Mouse (Mus musculus) c-Kit-positive CD71-positive TER-119-negative erythroid progenitor cells, embryonic 14.5 days (primary cell): ENCODE data around the gene Nab2.

Experiments
- DNase-seq: peaks from one replicate; pipeline ENCODE4 v3.0.0-alpha.2; 2013; ENCODE audit warnings: low read depth

Gene Nab2

DNA sequence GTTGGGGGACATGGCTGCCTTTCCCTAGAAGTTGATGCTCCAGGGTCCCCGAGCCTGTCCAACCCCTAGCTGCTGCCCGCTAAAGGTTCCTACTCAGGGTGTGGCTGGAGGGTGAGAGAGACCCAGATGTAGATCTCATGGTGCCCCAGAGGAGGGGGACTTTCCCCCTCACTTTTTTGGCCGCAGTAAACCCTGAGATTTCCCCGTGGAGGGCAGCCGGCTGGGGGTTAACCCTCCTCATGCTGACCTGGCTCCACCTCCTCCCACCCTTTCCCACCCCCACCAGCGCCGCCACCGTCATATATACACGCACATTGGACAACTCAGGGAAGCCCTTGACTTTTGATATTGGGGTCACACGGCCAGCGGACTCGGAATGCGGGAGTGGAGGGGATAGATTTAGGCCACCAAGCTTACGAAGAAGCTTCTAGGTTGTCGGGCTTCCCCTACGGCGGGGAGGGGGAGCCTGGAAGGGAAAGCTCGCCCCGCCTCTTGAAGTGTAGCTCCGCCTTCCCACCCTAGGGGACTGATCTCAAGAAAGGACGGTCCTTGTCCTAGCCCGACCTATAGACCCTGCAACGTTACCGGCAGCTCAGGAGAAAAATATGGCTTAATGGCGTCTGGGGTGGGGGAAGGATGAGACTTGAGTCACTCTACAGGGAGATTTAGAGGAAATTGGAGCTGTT lies 24.7 kb downstream of the Nab2 start:
- DNase-seq, result peak; percentile 78

GRCm38 (mm10) chr10:127642772-127643552 lies 25.4 kb downstream of the Nab2 start, which contains the start of gene Stat6:
TSS of gene Stat6 (plus strand) at chr10:127642986.
- peak; percentile 70 for DNase-seq

DNA sequence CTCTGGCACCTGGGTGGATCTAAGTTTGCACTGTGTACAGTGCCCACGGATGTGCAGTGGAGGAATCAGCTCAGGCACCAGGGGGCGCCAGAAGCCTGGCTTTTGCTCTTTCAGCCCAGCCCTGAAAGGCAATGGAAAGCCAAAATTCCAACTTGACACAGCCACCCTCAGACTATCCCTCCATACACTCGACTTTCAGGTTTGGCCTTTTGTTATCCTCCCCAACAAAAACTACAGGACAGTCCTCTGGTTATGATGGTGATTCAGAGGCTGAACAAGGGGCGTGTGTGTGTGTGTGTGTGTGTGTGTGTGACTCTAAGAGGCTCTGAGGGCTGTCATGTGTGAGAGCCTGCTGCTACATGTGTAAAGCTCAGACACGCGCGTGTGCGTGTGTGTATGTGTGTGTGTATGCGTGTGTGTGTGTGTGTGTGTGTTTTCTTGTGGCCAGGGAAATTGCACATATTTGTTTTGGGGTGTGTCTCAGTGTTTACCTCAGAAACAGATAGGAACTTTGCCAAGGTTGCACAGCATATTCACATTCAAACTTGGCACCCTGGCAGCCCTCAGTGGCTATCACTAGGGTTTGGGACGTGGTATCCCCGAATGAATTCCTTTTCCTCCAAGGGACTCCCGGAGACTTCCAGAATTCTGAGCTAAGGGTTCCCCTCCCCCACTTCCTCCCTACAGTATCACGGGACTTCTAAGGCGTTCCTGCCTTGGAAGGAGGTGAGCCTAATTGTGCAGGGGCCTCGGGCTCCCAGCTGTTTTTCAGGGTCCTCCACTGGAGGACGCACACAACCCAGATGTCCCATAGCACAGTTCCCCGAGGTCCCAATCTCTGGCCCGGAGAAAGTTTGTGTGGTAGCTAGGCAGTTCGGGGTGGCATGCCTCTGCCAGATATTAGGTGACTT lies 26.3 kb downstream of the Nab2 start:
- DNase-seq, result peak; percentile 77

DNA sequence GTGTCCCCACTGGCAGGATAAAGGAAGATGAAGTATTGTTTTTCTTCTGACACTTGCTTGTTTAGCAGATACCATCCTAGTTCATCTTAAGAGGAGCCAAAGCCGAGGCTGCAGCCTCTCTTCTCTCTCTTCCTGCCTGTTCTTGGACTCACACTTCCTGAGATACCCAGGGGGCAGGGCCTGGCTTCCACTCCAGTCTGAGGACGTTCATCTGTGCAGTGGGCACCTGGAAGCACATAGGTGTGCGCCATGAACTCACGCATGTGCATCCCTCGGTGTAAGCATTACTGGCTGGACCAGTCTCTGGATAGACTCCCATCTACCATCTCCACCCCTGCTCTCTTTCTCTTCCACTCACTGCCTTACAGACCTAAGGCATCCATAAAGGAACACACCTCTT lies 27.9 kb downstream of the Nab2 start:
- no peak for DNase-seq

DNA sequence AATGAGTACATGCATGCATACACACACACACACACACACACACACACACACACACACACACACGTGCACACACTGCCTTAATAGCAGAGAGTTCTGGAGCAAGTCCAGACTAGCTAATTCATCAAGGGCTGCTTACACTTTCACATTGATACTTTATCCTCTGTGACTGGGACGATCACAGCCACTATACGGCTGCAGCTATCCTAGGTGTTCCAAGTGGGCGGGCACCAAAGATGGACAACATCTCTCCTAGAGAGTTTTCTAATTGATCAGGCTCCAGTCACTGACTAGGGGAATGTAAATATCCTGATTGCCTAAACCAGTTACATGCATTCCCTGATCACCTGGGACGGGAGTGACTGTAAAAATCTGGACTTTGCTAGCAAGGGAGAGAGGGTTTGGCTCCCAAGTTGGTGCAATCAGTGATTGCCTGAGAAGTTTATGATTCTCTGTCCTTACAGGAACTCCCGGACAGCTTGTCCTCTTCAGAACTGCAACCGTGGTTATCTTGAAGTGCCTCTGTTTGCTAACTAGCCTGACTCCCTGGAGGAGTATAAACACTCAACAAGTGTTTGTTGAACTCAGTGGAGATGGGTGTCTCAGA lies 35.6 kb downstream of the Nab2 start:
- DNase-seq, result no peak

DNA sequence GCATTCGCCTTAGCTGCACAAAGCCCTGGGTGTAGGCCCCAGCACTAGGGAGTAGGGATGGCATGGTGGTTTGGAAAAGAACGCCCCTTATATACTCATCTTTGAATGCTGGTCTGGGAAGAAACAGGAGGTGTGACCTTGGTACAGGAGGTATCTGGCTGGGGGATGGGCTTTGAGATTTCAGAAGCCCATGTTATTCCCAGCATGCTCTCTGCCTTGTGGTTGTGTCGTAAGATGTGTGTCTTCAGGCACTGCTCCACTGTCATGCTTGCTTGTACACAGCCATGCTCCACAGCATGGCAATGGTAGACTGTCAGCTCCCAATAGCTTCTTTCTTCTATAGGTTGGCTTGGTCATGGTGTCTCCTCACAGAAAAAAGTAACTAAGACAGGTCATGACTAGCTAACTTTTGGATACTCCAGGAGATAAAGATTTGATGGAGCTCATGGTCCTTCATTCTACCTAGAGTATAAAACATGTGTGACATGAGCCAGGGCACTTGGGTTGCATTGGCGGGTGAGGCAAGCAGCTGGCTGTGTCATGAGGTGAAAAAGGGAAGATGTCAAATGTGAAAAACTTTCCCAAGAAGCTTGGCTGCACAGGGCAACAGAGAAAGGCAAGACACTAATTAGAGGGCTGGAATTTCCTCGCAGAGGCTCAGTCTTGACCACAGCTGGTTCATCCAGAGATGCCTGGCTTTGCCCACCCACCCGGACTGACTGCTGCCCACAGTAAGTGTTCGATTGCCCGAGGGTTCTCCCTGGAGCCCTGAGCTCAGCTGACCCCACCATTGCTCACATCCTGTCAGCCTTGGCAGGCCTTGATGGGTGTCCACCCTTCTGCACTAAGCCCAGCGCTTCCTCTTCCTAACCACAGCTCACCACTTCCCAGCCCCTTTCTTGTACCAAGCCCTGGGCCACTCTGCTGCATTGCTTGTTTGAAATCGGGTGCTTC lies 36.8 kb downstream of the Nab2 start:
- no peak for DNase-seq

GRCm38 (mm10) chr10:127626433-127626832 lies 41.9 kb downstream of the Nab2 start:
- DNase-seq, result no peak

GRCm38 (mm10) chr10:127623439-127624216 lies 44.7 kb downstream of the Nab2 start:
- no peak for DNase-seq

GRCm38 (mm10) chr10:127622661-127623060 lies 45.7 kb downstream of the Nab2 start:
- DNase-seq, result no peak

DNA sequence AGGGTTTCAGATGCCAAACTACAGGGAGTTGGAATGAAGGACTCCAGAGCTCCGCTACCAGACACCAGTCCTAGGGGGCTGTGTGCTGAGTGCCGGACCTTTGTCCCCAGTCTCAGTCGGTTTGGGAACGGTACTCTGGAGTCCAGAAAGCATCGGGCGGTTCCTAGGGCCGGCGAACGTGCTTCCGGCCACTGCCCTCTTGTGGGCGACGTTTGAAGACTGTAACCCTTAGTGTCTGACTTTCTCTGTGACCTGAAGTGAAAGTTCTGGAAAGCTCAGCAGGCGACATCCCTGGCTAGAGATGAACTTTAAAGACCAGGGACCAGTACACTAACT lies 46.3 kb downstream of the Nab2 start:
- DNase-seq, result no peak

GRCm38 (mm10) chr10:127621191-127622056 lies 46.9 kb downstream of the Nab2 start:
- DNase-seq, result no peak

DNA sequence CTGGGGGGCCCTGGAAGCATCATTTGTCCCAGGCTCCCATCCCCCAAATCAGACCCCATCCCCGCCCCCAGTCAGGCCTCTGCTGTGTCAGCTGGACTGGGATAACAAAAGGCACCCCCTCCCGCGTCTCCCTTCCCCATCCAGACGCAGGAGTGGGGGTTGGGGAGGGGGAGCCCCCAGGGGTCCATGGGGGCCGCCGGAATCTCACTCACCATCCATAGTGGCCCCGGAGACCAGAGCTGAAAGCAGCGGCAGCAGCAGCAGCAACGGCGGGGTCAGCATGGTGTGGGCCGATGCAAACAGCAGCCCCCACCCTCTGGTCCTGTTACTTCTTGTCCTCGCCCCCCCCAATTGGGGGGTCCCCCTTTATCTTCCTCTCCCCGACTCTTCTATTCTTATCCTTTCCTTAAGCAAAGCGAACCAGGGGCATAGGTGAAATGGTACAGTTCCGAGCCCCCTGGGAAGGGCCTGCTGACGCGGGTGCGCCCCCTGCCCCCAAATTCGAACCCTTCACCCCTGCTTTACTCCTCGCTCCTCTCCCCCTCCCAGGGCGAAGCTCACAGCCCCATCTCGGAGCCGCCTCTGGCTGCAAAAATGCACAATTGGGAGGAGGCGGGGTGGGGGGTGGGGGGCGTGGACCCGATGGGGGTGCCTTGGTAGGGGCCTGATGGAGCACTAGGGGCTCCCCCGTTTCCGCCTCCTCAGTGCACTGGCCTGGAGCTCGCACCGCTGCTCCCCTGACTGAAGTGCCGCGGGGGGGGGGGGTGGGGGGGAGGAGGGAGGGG lies 47.8 kb downstream of the Nab2 start, which contains the start of gene Lrp1:
Gene Lrp1, minus strand, starts transcription at position 743 of the 785 bp plus-strand sequence.
- no peak for DNase-seq

DNA sequence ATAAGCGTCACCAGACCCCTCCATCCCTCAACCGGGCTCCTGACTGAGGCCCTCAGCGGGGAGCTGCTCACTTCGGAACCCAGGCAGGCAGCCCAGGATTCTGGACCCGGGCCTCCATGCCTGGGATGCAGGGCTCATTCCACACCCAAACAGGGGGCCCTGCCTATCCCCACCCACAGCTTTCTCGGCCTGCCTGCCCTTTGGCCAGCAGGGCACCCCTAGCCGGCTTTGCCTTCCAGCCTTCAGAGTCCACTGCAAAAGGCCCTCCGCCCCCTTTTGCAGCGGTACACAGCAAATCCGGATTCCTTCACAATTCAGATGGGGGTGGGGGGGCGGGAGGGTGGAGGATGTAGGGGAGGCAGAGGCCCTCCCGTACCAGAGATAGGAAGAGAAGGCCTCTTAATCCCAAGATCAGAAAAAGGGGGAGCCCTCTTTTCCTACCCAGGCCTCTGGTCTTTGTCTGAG lies 48.4 kb downstream of the Nab2 start:
- DNase-seq, result no peak

DNA sequence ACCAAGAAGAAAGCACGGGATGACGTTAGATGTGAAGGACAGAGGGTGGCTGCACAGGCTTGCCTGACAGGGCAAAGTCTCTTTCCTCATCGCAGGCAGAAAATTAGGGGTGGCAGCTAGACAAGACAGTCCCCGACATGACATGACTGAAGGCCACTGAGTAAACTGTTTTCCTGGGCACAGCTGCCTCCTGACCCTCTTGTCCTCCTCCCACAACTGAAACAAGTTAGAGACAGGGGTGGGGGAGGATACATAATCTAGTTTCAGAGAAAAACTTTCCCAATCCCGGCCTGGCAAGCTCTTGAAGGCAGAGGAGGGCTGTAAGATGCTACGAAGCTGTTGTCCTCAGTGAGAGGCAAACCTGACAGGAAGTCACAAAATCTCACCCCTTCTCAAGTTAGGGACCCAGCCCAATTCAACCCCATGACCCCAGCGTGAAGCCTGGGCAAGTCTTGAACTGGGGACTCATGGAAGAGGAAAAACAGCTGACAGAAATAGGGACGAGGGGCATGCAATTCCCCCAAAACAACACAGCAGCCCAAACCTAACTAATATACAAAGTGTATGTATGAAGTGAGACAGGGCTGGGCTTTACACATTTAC lies 49.1 kb downstream of the Nab2 start:
- no peak for DNase-seq

GRCm38 (mm10) chr10:127618173-127618572 lies 50.2 kb downstream of the Nab2 start:
- no peak for DNase-seq

DNA sequence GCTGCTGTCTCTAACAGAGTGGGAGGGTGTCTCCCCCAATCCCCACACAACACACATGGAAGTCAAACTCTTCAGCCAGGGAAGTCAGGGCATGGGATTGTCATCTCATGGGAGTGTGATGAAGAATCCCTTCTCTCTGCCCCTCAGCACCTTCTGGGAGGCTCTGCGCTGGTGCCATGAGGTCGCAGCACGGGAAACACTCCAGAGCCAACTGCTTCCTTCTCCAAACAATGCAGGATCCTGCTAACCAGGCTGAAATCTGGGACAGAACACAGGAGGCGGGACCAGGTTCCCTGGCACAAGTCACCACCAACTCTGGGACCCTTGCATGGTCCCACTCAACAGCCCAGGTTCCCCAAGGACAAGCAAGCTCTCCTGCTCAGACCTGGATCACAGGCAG lies 51.1 kb downstream of the Nab2 start:
- DNase-seq, result no peak

DNA sequence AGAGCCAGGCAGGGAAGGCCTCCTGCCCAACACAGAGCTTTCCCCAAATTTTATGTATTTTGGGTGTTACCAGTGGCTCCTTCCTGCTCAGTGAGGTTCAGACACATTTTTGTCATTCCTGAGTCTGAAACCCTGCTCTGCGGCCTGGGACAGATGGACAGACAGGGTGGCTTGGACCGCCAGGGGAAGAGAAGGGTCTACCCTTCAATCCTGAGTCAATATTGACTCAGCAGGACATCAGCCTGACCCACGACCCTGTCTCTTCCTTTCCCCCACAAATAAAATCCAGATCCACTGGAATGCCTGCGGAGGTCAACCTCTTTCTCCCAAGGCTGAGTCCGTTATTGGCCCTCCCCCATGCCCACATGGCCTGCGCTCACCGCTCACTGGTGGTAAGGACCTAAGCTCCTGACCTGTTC lies 52.1 kb downstream of the Nab2 start:
- DNase-seq, result no peak

- DNase-seq, result no peak
These were observed 52.8 kb downstream of the Nab2 start for GRCm38 (mm10) chr10:127615591-127615990.
